8 mouse cellular contexts compared by ENCODE assay signal in genomic region chr7:47131840-47132179, GRCm38 (mm10). TPM values are rescaled to one million over a fixed set of nuclear protein-coding genes. Genes with fewer than 3 reads are reported as not detected.
A peak's percentile ranks its signal among the peaks of the same experiment; 100 is the strongest.
DNase-seq lines count a peak whose midpoint lies in the region; ATAC-seq lines count a peak whose summit lies in the region.

No protein-coding gene starts in this region.

- peak; percentile 43 for DNase-seq in heart, adult 11 months
- DNase-seq in heart, postnatal 25 days (ENCODE audit: low spot score) = no peak
- peak; percentile 52 for DNase-seq in testis, postnatal 10 days (ENCODE audit: low spot score)
- no peak for DNase-seq in testis, postnatal 14 days (ENCODE audit: low spot score)
- DNase-seq in thymus, postnatal 36 days = no peak
- DNase-seq in thymus, postnatal 4 days = no peak
- DNase-seq in embryo, embryonic 9.5 days (ENCODE audit: extremely low spot score) = no peak

- H3K27me3 ChIP-seq in liver, embryonic 15.5 days = peaks cover 54% of the 10 kb centered on the region

- 0 out of 2 replicates have a peak, but pooled peaks cover 7% of the 10 kb centered on the region for H3K4me1 ChIP-seq in liver, embryonic 15.5 days (replicated peaks)

- peak overlapping the region; percentile 42; the same call in 1 of the 2 replicates for H3K4me3 ChIP-seq in liver, embryonic 15.5 days (replicated peaks)

- no peak overlapping the region for H3K27ac ChIP-seq in liver, embryonic 15.5 days (replicated peaks)

- no peak overlapping the region for H3K9ac ChIP-seq in liver, embryonic 15.5 days

- intact Hi-C loops in heart, postnatal 25 days (cut with DNase I) = no loop called here

- ATAC-seq in liver, embryonic 15.5 days (ENCODE audit: insufficient read depth) = no peak

- H3K9me3 ChIP-seq in liver, embryonic 15.5 days (replicated peaks) = no peaks in the 10 kb centered on the region

- peak overlapping the region; percentile 60 for H3K4me2 ChIP-seq in liver, embryonic 15.5 days

- 3% methylated on average over 15 of the region's 15 CpGs for WGBS in liver, embryonic 15.5 days (ENCODE audit: insufficient replicate concordance)

- no peaks in the 10 kb centered on the region for H3K36me3 ChIP-seq in liver, embryonic 15.5 days (replicated peaks)

RNA-seq across cellular contexts. Expression of gene Ptpn5, which starts 1.7 kb away (rescaled TPM):
- total RNA-seq in heart, postnatal 25 days (2021) = not detected
- polyA plus RNA-seq in liver, embryonic 15.5 days (2015; fragmentation: Nextera tagmentation; extraction: Ambion mirVana) = 0.10 TPM in 1 of 2 replicates, not detected in the other

Comparison
In these comparisons a context has a peak if more than half of its experiments do, and no peak if none do; other contexts are left out.
1. DNase-seq: peak in heart, adult 11 months (single experiment) and testis, postnatal 10 days (single experiment); none in heart, postnatal 25 days (single experiment), testis, postnatal 14 days (single experiment), thymus, postnatal 36 days (0 of 2), thymus, postnatal 4 days (single experiment) and embryo, embryonic 9.5 days (single experiment).